Mouse (Mus musculus) olfactory bulb, adult 2 months (tissue): ENCODE measurements around the gene Exosc8. TPM values are rescaled to one million over a fixed set of nuclear protein-coding genes. Genes with fewer than 3 reads are reported as not detected.
"Not testable (repeated sequence)": the region's sequence is repeated elsewhere in the genome, so short reads cannot be mapped to it uniquely, and the experiment has no call there.

Source experiments
- H3K27ac ChIP-seq: fragments of 200-500 bp; 2 replicates; pipeline ENCODE4 v1.5.1; 2012; ENCODE audit warnings: low read depth, low read length; ENCODE audit not compliant: insufficient read depth
- H3K4me1 ChIP-seq: fragments of 200-500 bp; 2 replicates; pipeline ENCODE4 v1.6.1; 2012; ENCODE audit warnings: low read length; ENCODE audit not compliant: control insufficient read depth, insufficient read depth
- H3K4me3 ChIP-seq: fragments of 200-500 bp; 2 replicates; pipeline ENCODE4 v1.5.1; 2012; ENCODE audit warnings: mild to moderate bottlenecking, low read depth, low read length, moderate library complexity; ENCODE audit not compliant: insufficient read depth
- CTCF ChIP-seq: fragments of 200-500 bp; IDR thresholded peaks from 2 replicates; pipeline ENCODE4 v1.5.1; 2012; ENCODE audit warnings: low read depth, mild to moderate bottlenecking, low read length, moderate library complexity; ENCODE audit not compliant: insufficient read depth
- POLR2A ChIP-seq: fragments of 200-500 bp; IDR thresholded peaks from 2 replicates; pipeline ENCODE4 v1.6.1; 2012; ENCODE audit warnings: mild to moderate bottlenecking, low read depth, low read length, moderate library complexity; ENCODE audit not compliant: insufficient read depth
- WGBS: fragments of 180-500 bp; shearing (Covaris S2); methylation state at CpG from one replicate; pipeline ENCODE4 v1.1.7; 2018; 5-methylcytosine and 5-hydroxymethylcytosine counted together
- polyA plus RNA-seq: library from polyadenylated mRNA; stranded (reverse); fragments of >200 nt; gene quantifications from 2 replicates; pipeline ENCODE4 v1.2.4, GENCODE M21; 2012; ENCODE audit warnings: low replicate concordance; ENCODE audit not compliant: missing spikeins, insufficient read depth, insufficient read length

Gene Exosc8
- polyA plus RNA-seq: not detected in 2 replicates

DNA sequence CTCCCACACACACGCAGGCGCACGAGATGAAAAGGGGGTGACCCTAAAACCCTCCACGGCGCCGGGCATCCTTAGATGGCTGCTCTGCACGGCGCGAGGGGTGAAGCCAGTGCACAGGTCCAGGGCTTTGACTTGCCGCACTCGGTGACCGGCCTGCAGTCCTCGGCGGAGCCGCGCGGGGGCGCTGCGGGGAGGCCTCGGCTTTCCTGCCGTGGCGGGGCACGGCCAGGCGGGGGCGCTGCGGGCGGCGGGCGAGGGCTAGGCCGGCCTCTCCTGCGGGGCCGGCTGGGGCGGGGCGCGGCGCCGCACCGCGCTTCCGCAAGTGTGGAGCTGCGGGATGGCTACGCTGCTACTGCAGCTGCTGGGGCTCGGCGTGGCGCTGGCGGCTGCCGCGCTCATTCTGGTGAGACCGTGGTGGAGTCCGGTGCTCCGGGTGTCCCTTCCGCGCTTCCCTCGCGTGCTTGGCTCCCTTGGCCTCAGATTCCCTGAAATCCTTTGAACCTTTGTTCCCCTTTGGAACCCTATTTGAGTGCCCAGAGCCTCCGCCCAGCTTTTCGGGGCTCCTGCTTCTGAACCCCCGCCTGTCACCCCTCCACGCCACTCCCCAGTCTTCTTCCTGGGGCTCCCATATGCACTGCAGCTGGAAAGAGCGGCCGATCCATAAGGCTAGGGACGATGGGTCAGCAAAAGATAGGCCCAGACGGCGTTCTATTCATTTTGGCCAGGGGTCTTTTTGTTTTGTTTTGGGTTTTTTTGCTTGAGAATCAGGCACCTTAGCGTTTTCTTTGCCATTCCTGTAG, at the start of gene Exosc8, which contains the start of gene Alg5:
TSS of gene Exosc8 (minus strand) at position 147 of the 800 bp plus-strand sequence.
TSS of gene Alg5 (plus strand) at position 293 of the 800 bp plus-strand sequence.
- Histone ChIP-seq H3K4me1 (peaks cover 3% of the 10 kb centered on the region; the same call in 1 of the 2 replicates), H3K27ac (peak within 1 kb of the TSS; percentile 94), H3K4me3 (peak within 1 kb of the TSS; percentile 64)
- no peak; the same call in 1 of the 2 replicates for TF ChIP-seq POLR2A
- TF ChIP-seq CTCF: peak; percentile 100
- WGBS: under 1% methylated on average over 64 of the region's 65 CpGs

- Histone ChIP-seq H3K4me3 (no peak overlapping the region), H3K27ac (no peak overlapping the region), H3K4me1 (peaks cover 3% of the 10 kb centered on the region)
- WGBS: 49% methylated on average over 7 of the region's 7 CpGs
- TF ChIP-seq CTCF: no peak
- TF ChIP-seq POLR2A: no peak
Measured at GRCm38 (mm10) chr3:54775989-54776631, 40.9 kb upstream of the Exosc8 start.

DNA sequence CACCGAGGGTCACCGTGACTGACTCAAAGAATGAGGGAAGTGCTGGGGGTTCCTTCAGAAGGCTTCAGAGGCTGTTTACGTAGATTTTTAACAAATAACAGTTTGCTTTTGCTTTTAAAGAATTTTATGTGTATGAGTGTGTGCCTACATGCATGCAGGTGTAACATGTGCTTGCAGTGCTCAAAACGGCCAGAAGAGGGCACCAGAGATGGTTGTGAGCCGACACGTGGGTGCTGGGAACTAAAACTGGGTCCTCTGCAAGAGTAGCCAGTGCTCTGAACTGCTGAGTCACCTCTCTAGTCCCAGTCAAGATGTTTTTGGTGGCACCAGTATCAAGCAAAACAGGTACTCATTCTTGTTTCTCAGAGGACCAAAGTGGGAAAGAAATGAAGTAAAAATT, 38.4 kb upstream of the Exosc8 start:
- Histone ChIP-seq H3K4me1 (peaks cover 3% of the 10 kb centered on the region), H3K27ac (no peak overlapping the region), H3K4me3 (no peak overlapping the region)
- WGBS: 84% methylated on average over 6 of the region's 6 CpGs
- no peak for TF ChIP-seq POLR2A

- TF ChIP-seq CTCF (no peak), POLR2A (no peak)
- WGBS: 66% methylated on average over 17 of the region's 17 CpGs
- no peak overlapping the region for H3K4me3 ChIP-seq
- H3K27ac ChIP-seq: no peak overlapping the region
- no peaks in the 10 kb centered on the region for H3K4me1 ChIP-seq
Measured at GRCm38 (mm10) chr3:54769349-54770275, 34.4 kb upstream of the Exosc8 start.

- Histone ChIP-seq H3K4me1 (peaks cover 3% of the 10 kb centered on the region), H3K27ac (no peak overlapping the region), H3K4me3 (no peak overlapping the region)
- TF ChIP-seq POLR2A (no peak), CTCF (no peak)
- 82% methylated on average over 8 of the region's 8 CpGs for WGBS
Measured at GRCm38 (mm10) chr3:54768592-54768991, 33.4 kb upstream of the Exosc8 start.

GRCm38 (mm10) chr3:54766811-54767210, 31.6 kb upstream of the Exosc8 start:
- TF ChIP-seq CTCF: no peak
- no peak for TF ChIP-seq POLR2A
- no peak overlapping the region for H3K27ac ChIP-seq
- no peak overlapping the region for H3K4me3 ChIP-seq
- H3K4me1 ChIP-seq: peaks cover 3% of the 10 kb centered on the region
- WGBS: 91% methylated on average over 5 of the region's 5 CpGs

DNA sequence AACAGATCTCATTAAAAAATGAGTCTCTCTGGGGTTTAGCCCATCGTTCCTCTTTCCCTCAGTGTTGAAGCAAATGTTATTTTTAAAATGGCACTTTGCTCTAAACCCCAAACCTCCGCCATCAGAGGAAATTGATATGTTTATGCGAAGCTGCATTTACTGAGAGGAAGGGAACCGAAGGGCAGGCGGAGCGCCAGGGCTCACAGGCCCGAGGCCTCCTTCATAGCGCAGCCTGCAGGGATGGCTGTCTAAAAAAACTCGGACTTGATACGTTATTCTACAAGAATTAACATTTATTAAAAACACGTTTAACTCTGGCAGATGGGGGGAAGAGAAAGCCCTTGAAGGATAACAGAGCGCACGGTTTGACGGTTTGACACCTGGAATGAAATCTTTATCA, 30.8 kb upstream of the Exosc8 start:
- Histone ChIP-seq H3K4me1 (peaks cover 3% of the 10 kb centered on the region), H3K27ac (no peak overlapping the region), H3K4me3 (no peak overlapping the region)
- TF ChIP-seq POLR2A: no peak
- no peak for TF ChIP-seq CTCF
- 83% methylated on average over 14 of the region's 14 CpGs for WGBS

DNA sequence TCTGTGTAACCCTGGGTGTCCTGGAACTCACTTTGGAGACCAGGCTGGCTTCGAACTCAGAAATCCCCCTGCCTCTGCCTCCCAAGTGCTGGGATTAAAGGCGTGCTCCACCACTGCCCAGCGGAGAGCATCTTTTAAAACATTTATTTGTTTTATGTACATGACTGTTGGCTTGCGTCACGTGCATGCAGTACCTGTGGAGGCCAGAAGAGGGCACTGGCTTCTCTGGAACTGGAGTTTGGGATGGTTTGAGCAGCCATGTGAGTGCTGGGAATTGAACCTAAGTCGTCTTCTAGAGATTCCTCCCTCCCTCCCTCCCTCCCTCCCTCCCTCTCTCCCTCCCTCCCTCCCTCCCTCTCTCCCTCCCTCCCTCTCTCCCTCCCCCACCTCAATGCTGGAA, 30.3 kb upstream of the Exosc8 start:
- H3K27ac ChIP-seq: not testable (repeated sequence)

DNA sequence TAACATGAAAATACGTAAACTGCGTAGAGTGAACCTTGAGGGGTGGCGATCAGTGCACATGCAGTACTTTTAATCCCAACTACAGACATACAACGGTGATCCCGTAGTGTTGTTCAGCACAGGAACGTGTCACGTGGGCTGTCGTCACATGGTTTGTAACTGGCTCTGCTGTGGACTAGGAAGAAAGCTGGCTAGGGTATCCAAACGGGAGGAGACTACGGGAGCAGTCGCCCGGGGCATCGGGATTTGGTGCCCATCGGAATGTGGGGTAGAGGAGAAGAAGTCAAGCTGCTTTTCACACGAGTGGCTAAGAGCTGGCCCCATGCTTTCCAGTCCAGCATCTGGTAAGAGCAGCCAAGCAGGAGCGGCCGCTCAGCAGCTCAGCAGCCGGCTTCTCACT, 29.2 kb upstream of the Exosc8 start:
- 63% methylated on average over 18 of the region's 18 CpGs for WGBS
- Histone ChIP-seq H3K4me1 (peaks cover 3% of the 10 kb centered on the region), H3K4me3 (peak overlapping the region; percentile 36), H3K27ac (no peak overlapping the region)
- no peak for TF ChIP-seq POLR2A
- TF ChIP-seq CTCF: no peak

More for the DNA sequence above, 30.3 kb upstream of the Exosc8 start:
- H3K4me1 ChIP-seq, H3K4me3 ChIP-seq: not testable (repeated sequence)
- 91% methylated on average over 6 of the region's 6 CpGs for WGBS
- 0 out of 2 replicates have a peak, but pooled peaks have one; percentile 9 for TF ChIP-seq CTCF
